Mouse (Mus musculus): ENCODE measurements at regions not wholly inside any gene's neighbourhood (a gene's known extent, or its start where the extent isn't known, plus 50 kb on each side); places are given as distances from the start of the nearest gene placed in this dataset.

GRCm38 (mm10) chr16:77421591-77422024, 180.3 kb downstream of the Gm11146 start:
- no peak for TF ChIP-seq MAX (IDR thresholded peaks at IDR 0.05)
- TF ChIP-seq CTCF (IDR thresholded peaks at IDR 0.05; ENCODE audit: control insufficient read depth, insufficient read depth, insufficient read length), result no peak
- no peak for TF ChIP-seq MYOG (IDR thresholded peaks at IDR 0.05; ENCODE audit: control insufficient read depth, extremely low read depth, insufficient read length)
- no peak for TF ChIP-seq USF1 (IDR thresholded peaks at IDR 0.05; ENCODE audit: low read depth)
